Mouse (Mus musculus) midbrain, embryonic 13.5 days (tissue): ENCODE data around the gene Zfpm1. TPM values are rescaled to one million over a fixed set of nuclear protein-coding genes. Genes with fewer than 3 reads are reported as not detected.
A peak's percentile ranks its signal among the peaks of the same experiment; 100 is the strongest.

Source experiments
- ATAC-seq: fragments of 200-750 bp; cut with Nextera tagmentation; 2 replicates; pipeline ENCODE4 v1.8.0; 2017; ENCODE audit warnings: mild to moderate bottlenecking, moderate TSS enrichment, moderate library complexity
- H3K27ac ChIP-seq: fragments of 300-500 bp; sonication (generic); 2 replicates; pipeline ENCODE4 v1.5.1; 2015; ENCODE audit warnings: inconsistent platforms, mild to moderate bottlenecking, moderate library complexity
- H3K27me3 ChIP-seq: fragments of 300-500 bp; sonication (generic); 2 replicates; pipeline ENCODE4 v1.6.1; 2015; ENCODE audit warnings: mild to moderate bottlenecking, inconsistent platforms
- H3K36me3 ChIP-seq: fragments of 300-500 bp; sonication (generic); 2 replicates; pipeline ENCODE4 v1.6.1; 2015; ENCODE audit warnings: mild to moderate bottlenecking, inconsistent platforms
- H3K4me1 ChIP-seq: fragments of 300-500 bp; sonication (generic); replicated peaks from 2 replicates; pipeline ENCODE4 v1.6.1; 2015; ENCODE audit warnings: inconsistent platforms
- H3K4me2 ChIP-seq: fragments of 300-500 bp; sonication (generic); replicated peaks from 2 replicates; pipeline ENCODE4 v1.6.1; 2015; ENCODE audit warnings: moderate library complexity, mild to moderate bottlenecking, inconsistent platforms
- H3K4me3 ChIP-seq: fragments of 300-500 bp; sonication (generic); replicated peaks from 2 replicates; pipeline ENCODE4 v1.5.1; 2015; ENCODE audit warnings: mild to moderate bottlenecking, inconsistent platforms
- H3K9ac ChIP-seq: fragments of 300-500 bp; sonication (generic); replicated peaks from 2 replicates; pipeline ENCODE4 v1.6.1; 2015; ENCODE audit warnings: mild to moderate bottlenecking, inconsistent platforms
- H3K9me3 ChIP-seq: fragments of 300-500 bp; sonication (generic); 2 replicates; pipeline ENCODE4 v1.6.1; 2016; ENCODE audit warnings: mild to moderate bottlenecking, inconsistent platforms
- WGBS: fragments of 180-500 bp; shearing (Covaris S2); methylation state at CpG from one replicate; pipeline ENCODE4 v1.1.7; 2015; 5-methylcytosine and 5-hydroxymethylcytosine counted together
- polyA plus RNA-seq: library from polyadenylated mRNA; unstranded; fragments of >200 nt; fragmentation: Nextera tagmentation; extraction: Ambion mirVana; gene quantifications from 2 replicates; pipeline ENCODE4 v1.2.1, GENCODE M21; 2015

Zfpm1 gene
- polyA plus RNA-seq, 1 experiment from 2014 or later, result 2.1 TPM

DNA sequence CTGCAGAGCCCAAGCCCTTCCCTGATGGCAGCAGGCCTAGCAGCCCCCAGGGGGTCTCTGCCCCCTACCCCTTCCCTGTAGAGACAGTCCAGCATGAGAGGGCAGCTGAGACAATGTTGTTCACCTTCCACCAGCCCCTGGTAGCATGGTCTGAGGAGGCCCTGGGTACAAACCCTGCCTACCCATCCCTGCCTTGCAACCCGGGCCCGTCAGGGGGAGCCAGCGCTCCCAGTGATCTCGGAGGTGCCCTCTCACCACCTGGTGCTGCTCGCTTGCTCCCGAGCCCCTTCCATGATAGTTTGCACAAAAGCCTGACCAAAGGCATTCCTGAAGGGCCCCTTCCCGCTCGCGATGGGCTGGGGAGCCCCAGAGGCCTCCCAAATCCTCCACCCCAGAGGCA is 21.2 kb upstream of the Zfpm1 start:
- Histone ChIP-seq H3K9ac (no peak overlapping the region), H3K9me3 (no peaks in the 10 kb centered on the region), H3K36me3 (no peaks in the 10 kb centered on the region), H3K27me3 (peaks cover 5% of the 10 kb centered on the region), H3K4me1 (no peaks in the 10 kb centered on the region; the same call in 1 of the 2 replicates), H3K27ac (no peak overlapping the region), H3K4me3 (no peak overlapping the region), H3K4me2 (no peak overlapping the region)
- ATAC-seq, result no peak
- WGBS, result 41% methylated on average over 9 of the region's 9 CpGs

DNA sequence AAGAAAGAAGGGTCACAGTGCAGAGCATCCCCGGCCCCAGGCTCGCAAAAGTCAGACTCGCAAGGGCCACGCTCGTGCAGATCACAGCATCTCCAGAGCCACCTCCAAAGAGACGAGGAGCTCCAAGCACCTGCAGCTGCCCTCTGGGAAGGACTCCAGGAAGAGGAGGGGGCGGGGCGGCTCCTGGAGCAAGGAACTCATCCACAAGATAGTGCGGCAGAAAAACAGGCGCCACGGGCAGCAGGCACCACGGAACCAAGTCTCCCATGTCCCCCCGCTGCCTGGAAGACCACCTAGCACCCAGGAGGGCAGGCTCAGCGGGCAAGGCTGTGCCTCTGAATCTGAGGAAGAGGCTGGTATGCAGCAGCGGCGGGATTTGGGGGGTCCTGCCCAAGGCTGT is 19.1 kb upstream of the Zfpm1 start:
- Histone ChIP-seq H3K9me3 (no peaks in the 10 kb centered on the region), H3K4me2 (no peak overlapping the region), H3K27me3 (peaks cover 7% of the 10 kb centered on the region), H3K4me3 (no peak overlapping the region), H3K36me3 (no peaks in the 10 kb centered on the region), H3K4me1 (peaks cover 10% of the 10 kb centered on the region; the same call in 1 of the 2 replicates), H3K9ac (no peak overlapping the region), H3K27ac (no peak overlapping the region)
- no peak for ATAC-seq
- WGBS, result 70% methylated on average over 16 of the region's 16 CpGs

DNA sequence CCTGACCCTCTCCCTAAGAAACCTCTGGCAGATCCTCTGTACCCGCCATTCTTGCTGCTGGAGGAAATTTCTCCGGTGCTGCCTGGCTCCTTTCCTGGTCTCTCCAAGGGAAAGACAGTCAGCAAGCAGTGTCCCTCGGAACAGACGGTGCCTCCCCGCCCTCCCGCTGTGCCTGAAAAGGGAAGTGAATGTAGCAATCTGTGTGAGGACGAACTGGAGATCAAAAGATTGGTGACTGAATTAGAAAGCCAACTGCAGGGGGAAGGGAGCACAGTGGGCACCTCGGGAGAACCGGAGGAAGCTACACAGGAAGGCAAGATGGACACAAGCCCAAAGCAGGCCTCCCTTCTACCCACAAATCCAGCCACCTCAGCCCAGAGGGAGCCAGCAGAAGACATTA is 17.7 kb upstream of the Zfpm1 start:
- peaks cover 16% of the 10 kb centered on the region; the same call in 1 of the 2 replicates for H3K4me1 ChIP-seq
- no peak overlapping the region for H3K9ac ChIP-seq
- H3K4me2 ChIP-seq, result no peak overlapping the region
- no peaks in the 10 kb centered on the region for H3K36me3 ChIP-seq
- peaks cover 11% of the 10 kb centered on the region for H3K27me3 ChIP-seq
- H3K27ac ChIP-seq, result no peak overlapping the region
- WGBS, result 35% methylated on average over 9 of the region's 9 CpGs
- no peaks in the 10 kb centered on the region for H3K9me3 ChIP-seq
- H3K4me3 ChIP-seq, result no peak overlapping the region
- ATAC-seq, result no peak

DNA sequence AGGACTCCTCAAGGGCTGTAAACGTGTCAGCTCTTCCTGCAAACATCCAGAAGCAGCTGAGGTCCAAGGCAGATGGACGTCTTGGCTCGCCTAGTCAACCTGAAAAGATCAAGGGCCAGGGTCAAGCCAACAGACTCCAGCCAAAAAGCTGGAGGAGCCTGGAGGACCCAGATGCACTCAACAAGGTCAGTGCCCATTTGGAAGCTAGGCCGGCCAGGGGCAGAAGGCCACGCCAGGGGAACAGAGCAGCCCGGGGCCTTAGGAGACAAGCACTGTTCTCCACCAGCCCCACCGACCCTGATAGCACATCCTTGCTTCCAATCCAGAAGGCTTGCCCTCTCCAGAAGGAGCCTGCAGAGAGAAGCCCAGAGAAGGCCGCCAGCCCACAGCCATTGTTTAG is 16.4 kb upstream of the Zfpm1 start:
- Histone ChIP-seq H3K9ac (no peak overlapping the region), H3K4me2 (no peak overlapping the region), H3K4me1 (peaks cover 20% of the 10 kb centered on the region; the same call in 1 of the 2 replicates), H3K4me3 (no peak overlapping the region), H3K27ac (no peak overlapping the region), H3K36me3 (no peaks in the 10 kb centered on the region), H3K27me3 (peaks cover 21% of the 10 kb centered on the region), H3K9me3 (no peaks in the 10 kb centered on the region)
- ATAC-seq, result no peak
- WGBS, result 88% methylated on average over 8 of the region's 8 CpGs

DNA sequence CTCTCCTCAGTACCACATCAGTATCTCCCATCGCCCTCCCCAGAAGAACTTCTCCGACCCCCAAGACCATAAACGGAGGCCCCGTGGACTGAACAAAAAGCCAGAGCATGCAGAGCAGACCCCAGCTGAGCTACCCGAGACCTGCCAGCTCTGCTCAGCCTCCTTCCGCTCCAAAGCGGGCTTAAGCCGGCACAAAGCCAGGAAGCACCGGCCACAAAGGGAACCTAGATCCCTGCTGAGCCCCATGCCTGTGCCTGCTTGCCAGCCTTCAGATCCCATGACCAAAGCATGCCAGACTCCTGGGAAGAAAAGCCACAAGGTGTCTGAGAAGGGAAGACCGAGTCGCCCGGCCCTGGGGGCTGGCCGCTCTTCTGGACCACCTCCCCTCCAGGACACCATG is 15.1 kb upstream of the Zfpm1 start:
- H3K4me3 ChIP-seq, result no peak overlapping the region
- peaks cover 30% of the 10 kb centered on the region for H3K27me3 ChIP-seq
- no peak overlapping the region for H3K9ac ChIP-seq
- no peaks in the 10 kb centered on the region for H3K9me3 ChIP-seq
- H3K4me1 ChIP-seq, result peaks cover 20% of the 10 kb centered on the region; the same call in 1 of the 2 replicates
- H3K4me2 ChIP-seq, result no peak overlapping the region
- no peaks in the 10 kb centered on the region for H3K36me3 ChIP-seq
- H3K27ac ChIP-seq, result no peak overlapping the region
- no peak for ATAC-seq
- 20% methylated on average over 13 of the region's 13 CpGs for WGBS

DNA sequence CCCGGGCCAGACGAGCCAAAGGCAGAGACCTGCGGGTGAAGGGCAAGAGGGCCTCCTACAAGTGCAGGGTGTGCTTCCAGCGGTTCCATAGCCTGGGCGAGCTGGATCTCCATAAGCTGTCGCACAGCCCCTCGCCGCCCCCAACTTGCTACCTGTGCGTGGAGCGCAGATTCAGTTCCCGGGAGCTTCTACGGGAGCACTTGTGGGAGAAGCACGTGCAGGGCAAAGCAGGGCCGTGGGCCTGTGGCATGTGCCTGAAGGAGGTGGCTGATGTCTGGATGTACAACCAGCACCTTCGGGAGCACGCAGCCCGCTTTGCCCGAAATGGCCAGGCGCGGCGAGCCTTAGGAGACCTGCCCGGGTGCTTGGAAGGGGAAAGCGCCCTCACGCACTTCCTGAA is 13.1 kb upstream of the Zfpm1 start:
- Histone ChIP-seq H3K9me3 (no peaks in the 10 kb centered on the region), H3K9ac (peak overlapping the region; percentile 56), H3K4me1 (peaks cover 26% of the 10 kb centered on the region), H3K27ac (no peak overlapping the region), H3K4me3 (peak overlapping the region; percentile 43), H3K36me3 (no peaks in the 10 kb centered on the region), H3K27me3 (peaks cover 29% of the 10 kb centered on the region), H3K4me2 (peak overlapping the region; percentile 67)
- WGBS, result 66% methylated on average over 24 of the region's 24 CpGs
- no peak for ATAC-seq

DNA sequence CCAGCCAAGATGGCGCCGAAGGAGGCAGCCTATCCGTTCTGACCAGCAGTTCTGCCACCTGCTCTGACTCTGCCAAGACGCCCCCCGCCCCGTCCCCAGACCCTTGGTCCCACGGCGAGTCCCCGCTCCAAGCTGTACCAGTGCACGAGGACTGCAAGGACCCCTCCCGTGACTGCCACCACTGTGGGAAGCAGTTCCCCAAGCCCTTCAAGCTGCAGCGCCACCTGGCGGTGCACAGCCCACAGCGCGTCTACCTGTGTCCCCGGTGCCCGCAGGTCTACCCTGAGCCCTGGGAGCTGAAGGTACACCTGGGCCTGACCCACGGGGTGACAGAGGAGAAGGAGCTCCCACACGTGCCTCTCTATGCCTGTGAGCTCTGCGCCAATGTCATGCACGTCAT is 12.5 kb upstream of the Zfpm1 start:
- Histone ChIP-seq H3K9ac (peak overlapping the region; percentile 56), H3K9me3 (no peaks in the 10 kb centered on the region), H3K4me1 (peaks cover 28% of the 10 kb centered on the region), H3K4me2 (peak overlapping the region; percentile 67), H3K36me3 (no peaks in the 10 kb centered on the region), H3K27ac (no peak overlapping the region), H3K4me3 (peak overlapping the region; percentile 43), H3K27me3 (peaks cover 29% of the 10 kb centered on the region)
- under 1% methylated on average over 21 of the region's 21 CpGs for WGBS
- peak; percentile 62 for ATAC-seq

DNA sequence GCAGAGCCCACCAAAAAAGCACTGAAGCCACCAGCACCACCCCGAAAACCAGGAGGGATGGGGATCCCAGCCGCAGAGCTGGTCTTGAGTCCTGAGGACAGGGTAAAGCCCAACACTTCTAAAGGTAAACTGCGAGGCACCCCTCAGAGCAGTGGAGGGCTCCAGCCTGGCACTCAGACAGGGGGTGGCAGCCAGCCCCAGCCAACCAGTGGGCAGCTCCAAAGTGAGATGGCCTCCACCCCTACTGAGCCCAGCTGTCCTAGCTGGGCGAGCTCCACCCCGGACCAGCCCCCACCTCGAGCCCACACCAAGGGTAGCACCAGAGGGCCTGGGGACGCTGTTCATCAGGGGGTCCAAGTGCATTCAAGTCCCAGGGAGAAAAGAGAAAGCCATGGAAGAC is 11.4 kb upstream of the Zfpm1 start:
- Histone ChIP-seq H3K4me1 (peaks cover 28% of the 10 kb centered on the region), H3K27me3 (peaks cover 28% of the 10 kb centered on the region), H3K4me3 (no peak overlapping the region), H3K36me3 (no peaks in the 10 kb centered on the region), H3K9ac (no peak overlapping the region), H3K9me3 (no peaks in the 10 kb centered on the region), H3K4me2 (no peak overlapping the region), H3K27ac (no peak overlapping the region)
- WGBS, result 70% methylated on average over 7 of the region's 7 CpGs
- ATAC-seq, result no peak

DNA sequence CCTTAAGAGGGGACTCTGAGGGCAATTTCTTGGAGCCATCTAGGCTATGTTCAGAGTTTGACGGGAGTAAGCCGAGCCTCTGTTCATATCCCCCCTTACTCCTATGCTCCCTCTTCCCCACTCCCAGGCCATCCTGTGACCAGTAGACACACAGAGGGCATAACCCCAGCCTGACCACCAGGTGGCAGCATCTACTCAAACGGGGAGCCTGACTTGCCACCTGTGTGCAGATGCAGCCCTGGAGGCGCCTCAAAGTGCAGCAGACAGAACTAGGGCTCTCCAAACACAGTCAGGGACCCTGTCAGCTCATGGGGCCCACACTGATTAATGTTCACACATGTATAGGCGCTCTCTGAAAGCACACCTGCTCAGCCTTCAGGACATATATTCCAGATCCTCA is 8.8 kb upstream of the Zfpm1 start:
- H3K4me3 ChIP-seq, result no peak overlapping the region

DNA sequence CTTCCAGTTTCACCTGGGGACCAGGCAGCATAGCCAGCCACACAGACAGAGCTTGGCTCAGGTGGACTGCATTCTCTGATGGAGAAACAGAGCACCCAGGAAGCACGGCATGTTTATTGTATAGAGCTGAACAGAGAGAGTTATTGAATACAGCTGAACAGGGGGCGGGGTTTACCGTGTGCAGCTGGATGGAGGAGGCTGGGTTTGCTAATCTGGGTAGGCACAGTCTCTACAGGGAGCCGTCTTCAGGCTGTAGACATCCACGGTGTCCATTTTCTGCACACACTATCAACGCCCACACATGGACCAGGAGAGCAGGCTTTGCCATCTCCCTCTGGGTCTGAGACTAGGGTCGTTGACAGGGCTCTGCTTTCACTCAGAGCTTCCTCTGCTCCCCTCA is 8.1 kb upstream of the Zfpm1 start:
- WGBS, result 41% methylated on average over 7 of the region's 7 CpGs
- H3K9ac ChIP-seq, result no peak overlapping the region; the same call in 1 of the 2 replicates

More for the DNA sequence above, 8.8 kb upstream of the Zfpm1 start:
- peaks cover 25% of the 10 kb centered on the region for H3K27me3 ChIP-seq
- 8% methylated on average over 5 of the region's 5 CpGs for WGBS
- no peaks in the 10 kb centered on the region for H3K9me3 ChIP-seq
- no peak overlapping the region for H3K9ac ChIP-seq
- no peak overlapping the region for H3K4me2 ChIP-seq
- H3K4me1 ChIP-seq, result peaks cover 18% of the 10 kb centered on the region
- no peaks in the 10 kb centered on the region for H3K36me3 ChIP-seq
- ATAC-seq, result peak; percentile 69
- no peak overlapping the region for H3K27ac ChIP-seq

DNA sequence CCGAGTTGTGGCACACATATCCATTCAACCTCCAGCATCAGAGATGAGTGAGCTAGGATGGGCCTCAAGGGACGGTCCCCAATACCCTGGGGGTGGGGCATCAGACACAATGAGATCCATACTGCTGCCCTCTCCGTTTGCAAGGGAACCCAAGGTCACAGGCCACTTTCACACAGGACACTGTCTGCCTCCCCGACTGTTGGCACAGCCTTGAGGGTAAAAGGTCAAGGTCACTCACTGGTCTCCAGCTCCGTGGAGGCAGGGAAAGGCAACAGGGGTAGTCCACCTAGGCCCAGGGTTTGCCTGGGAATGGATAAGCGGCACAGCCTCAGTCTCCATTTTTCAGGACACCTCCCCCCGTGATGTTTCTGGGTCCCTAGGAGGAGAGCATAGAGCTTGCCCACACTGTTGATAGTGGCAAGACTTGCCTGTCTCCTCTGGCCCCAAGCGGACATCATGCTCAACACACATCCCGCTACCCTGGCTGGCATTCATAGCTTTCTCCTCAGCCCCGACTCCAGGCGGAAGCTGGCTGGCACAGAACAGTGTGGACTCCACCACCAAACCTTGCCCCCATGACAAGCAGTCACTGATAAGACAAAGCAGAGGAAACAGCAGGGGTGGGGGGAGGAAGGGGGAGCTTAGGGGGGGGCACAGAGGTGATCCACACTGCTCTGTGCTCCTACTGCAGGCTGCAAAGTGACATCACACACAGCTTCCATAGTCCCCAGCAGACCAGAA is 7.1 kb upstream of the Zfpm1 start:
- Histone ChIP-seq H3K9me3 (no peaks in the 10 kb centered on the region), H3K36me3 (no peaks in the 10 kb centered on the region), H3K4me2 (no peak overlapping the region), H3K9ac (no peak overlapping the region), H3K4me3 (no peak overlapping the region), H3K27ac (no peak overlapping the region), H3K27me3 (peaks cover 18% of the 10 kb centered on the region), H3K4me1 (peaks cover 8% of the 10 kb centered on the region)
- WGBS, result 80% methylated on average over 11 of the region's 11 CpGs
- ATAC-seq, result no peak

More for the DNA sequence above, 8.1 kb upstream of the Zfpm1 start:
- Histone ChIP-seq H3K9me3 (no peaks in the 10 kb centered on the region), H3K4me2 (no peak overlapping the region), H3K4me3 (no peak overlapping the region), H3K36me3 (no peaks in the 10 kb centered on the region), H3K4me1 (peaks cover 17% of the 10 kb centered on the region), H3K27ac (no peak overlapping the region), H3K27me3 (peaks cover 21% of the 10 kb centered on the region)
- ATAC-seq, result no peak

DNA sequence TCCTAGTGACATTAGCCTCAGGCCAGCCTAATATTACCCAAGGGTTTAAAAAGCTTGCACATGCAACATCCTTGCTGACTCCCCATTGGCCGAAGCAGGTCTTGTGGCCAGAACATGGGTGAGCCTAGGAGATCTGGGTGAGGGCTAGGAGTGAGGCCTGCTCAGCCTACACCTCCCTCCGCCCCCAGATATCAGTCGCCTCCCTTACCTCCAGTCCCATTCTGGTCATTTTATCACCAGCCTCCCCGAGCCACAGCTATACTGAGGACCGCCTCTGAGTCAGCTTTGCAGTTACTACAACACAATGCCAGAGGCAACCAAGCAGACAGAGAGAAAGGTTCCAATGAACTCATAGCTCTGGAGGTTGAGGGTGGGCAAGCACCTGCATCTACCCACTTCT is 5.6 kb upstream of the Zfpm1 start:
- Histone ChIP-seq H3K9me3 (no peaks in the 10 kb centered on the region), H3K27me3 (peaks cover 4% of the 10 kb centered on the region; the same call in 1 of the 2 replicates), H3K4me1 (peaks cover 13% of the 10 kb centered on the region), H3K9ac (no peak overlapping the region), H3K4me3 (no peak overlapping the region), H3K36me3 (no peaks in the 10 kb centered on the region), H3K27ac (no peak overlapping the region), H3K4me2 (no peak overlapping the region)
- no peak for ATAC-seq
- WGBS, result 92% methylated on average over 5 of the region's 5 CpGs
